Mouse (Mus musculus) liver, postnatal 0 days (tissue): ENCODE measurements around the gene Tm6sf1. TPM values are rescaled to one million over a fixed set of nuclear protein-coding genes. Genes with fewer than 3 reads are reported as not detected.

Experiments
- ATAC-seq: fragments of 200-750 bp; cut with Nextera tagmentation; 2 replicates; pipeline ENCODE4 v1.8.0; 2017; ENCODE audit warnings: mild to moderate bottlenecking, moderate library complexity
- DNase-seq: peaks from one replicate; pipeline ENCODE4 v3.0.0-alpha.2; 2016
- H3K27ac ChIP-seq: fragments of 300-500 bp; sonication (generic); 2 replicates; pipeline ENCODE4 v1.5.1; 2014; ENCODE audit warnings: antibody characterized with exemption, moderate library complexity, mild to moderate bottlenecking, low read depth
- H3K27me3 ChIP-seq: fragments of 300-500 bp; sonication (generic); 2 replicates; pipeline ENCODE4 v1.6.1; 2014; ENCODE audit warnings: low read length, control low read depth, mixed read lengths; ENCODE audit not compliant: insufficient read depth
- H3K36me3 ChIP-seq: fragments of 300-500 bp; sonication (generic); replicated peaks from 2 replicates; pipeline ENCODE4 v1.6.1; 2014; ENCODE audit warnings: mild to moderate bottlenecking, control low read depth, low read length, moderate library complexity, mixed read lengths; ENCODE audit not compliant: insufficient read depth
- H3K4me1 ChIP-seq: fragments of 300-500 bp; sonication (generic); 2 replicates; pipeline ENCODE4 v1.6.1; 2014; ENCODE audit warnings: antibody characterized with exemption, mild to moderate bottlenecking, control low read depth; ENCODE audit not compliant: insufficient read depth
- H3K4me2 ChIP-seq: fragments of 300-500 bp; sonication (generic); 2 replicates; pipeline ENCODE4 v1.6.1; 2014; ENCODE audit warnings: low read depth, mild to moderate bottlenecking, low read length, moderate library complexity, mixed read lengths
- H3K4me3 ChIP-seq: fragments of 300-500 bp; sonication (generic); 2 replicates; pipeline ENCODE4 v1.5.1; 2014; ENCODE audit warnings: low read depth, low read length
- H3K9ac ChIP-seq: fragments of 300-500 bp; sonication (generic); replicated peaks from 2 replicates; pipeline ENCODE4 v1.6.1; 2014; ENCODE audit warnings: mild to moderate bottlenecking, moderate library complexity
- H3K9me3 ChIP-seq: fragments of 300-500 bp; sonication (generic); 2 replicates; pipeline ENCODE4 v1.6.1; 2016; ENCODE audit warnings: mild to moderate bottlenecking, control low read depth, low read length, mixed read lengths
- CTCF ChIP-seq: sonication (generic); IDR thresholded peaks from 2 replicates; pipeline ENCODE4 v1.5.1; 2016; ENCODE audit warnings: antibody characterized with exemption, low read depth
- EP300 ChIP-seq: IDR thresholded peaks from 2 replicates; pipeline ENCODE4 v1.6.1; 2016; ENCODE audit warnings: antibody characterized with exemption, low read depth, mild to moderate bottlenecking
- WGBS: fragments of 180-500 bp; shearing (Covaris S2); extraction: QIAGEN DNeasy Blood & Tissue Kit; methylation state at CpG from one replicate; pipeline ENCODE4 v1.1.7; 2014; ENCODE audit not compliant: insufficient replicate concordance; 5-methylcytosine and 5-hydroxymethylcytosine counted together
- polyA plus RNA-seq: library from polyadenylated mRNA; unstranded; fragments of >200 nt; fragmentation: Nextera tagmentation; extraction: Ambion mirVana; gene quantifications from 2 replicates; pipeline ENCODE4 v1.2.1, GENCODE M21; 2015

Tm6sf1 gene
- polyA plus RNA-seq, result 8.7 and 9.0 TPM in 2 replicates

DNA sequence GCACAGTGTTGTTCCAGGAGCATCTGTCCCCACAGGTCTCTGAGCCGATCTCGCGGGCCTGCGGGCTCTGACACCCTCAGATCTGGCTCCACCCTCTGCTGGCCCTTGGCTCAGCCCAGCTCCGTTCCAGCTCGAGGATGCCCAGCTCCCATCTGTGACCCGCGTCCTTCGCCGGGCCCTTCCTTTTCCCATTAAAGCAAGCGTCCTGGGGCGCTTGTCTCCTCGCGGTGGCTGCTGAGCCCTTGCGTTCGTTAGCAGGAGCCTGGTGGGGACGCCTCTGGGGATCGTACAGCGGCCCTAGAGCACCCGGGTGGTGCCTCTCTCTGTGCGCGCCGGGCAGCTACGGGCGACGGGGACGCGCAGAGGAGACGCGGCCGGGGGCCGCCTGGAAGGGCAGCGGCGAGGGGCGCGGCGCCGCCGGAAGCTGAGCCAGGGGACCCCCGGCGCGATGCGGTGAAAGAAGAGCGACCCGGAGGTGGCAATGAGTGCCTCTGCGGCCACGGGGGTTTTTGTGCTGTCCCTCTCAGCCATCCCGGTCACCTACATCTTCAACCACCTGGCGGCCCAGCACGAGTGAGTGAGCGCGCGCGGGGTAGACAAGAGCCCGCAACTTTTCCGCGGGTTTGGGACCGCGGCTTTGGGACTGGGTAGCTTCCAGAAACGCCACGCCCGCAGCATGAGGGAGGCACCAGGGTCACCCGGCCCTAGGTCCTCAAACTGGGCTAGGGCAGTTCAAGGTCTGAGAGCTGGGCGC is at the start of gene Tm6sf1:
Gene Tm6sf1, plus strand, starts transcription at position 34 of the 754 bp plus-strand sequence.
- ATAC-seq, result peak; percentile 28

DNA sequence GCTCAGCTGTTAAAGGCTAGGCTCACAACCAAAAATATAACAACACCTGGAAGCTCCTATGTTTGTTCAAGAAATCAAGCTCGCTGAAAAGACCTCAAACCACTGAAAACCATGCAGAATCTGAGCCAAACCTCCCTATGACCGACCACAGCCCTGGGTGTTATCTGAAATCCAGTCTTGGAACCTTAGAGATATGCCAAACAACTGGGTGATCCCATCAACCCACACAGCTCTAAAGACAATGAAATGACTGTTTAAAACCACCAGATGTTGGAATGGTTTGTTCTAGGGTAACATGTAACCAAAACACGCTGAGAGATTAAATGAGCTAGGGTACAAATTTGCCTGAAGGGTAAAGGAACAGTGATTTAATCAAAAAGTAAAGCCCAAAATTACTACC is 33.9 kb upstream of the Tm6sf1 start:
- TF ChIP-seq EP300 (no peak), CTCF (no peak)
- Histone ChIP-seq H3K4me2 (no peak overlapping the region), H3K9me3 (no peaks in the 10 kb centered on the region), H3K9ac (no peak overlapping the region), H3K4me1 (peaks cover 29% of the 10 kb centered on the region), H3K4me3 (no peak overlapping the region), H3K27ac (no peak overlapping the region), H3K27me3 (no peaks in the 10 kb centered on the region), H3K36me3 (no peaks in the 10 kb centered on the region)
- DNase-seq (no peak), ATAC-seq (no peak)
- WGBS, result 60% methylated on average over 3 of the region's 3 CpGs

More for the DNA sequence above, at the start of gene Tm6sf1:
- H3K4me3 ChIP-seq, result peak within 1 kb of the TSS; percentile 56
- peak within 1 kb of the TSS; percentile 65 for H3K4me2 ChIP-seq
- peaks cover 31% of the 10 kb centered on the region for H3K4me1 ChIP-seq
- H3K36me3 ChIP-seq, result no peaks in the 10 kb centered on the region
- peaks cover 49% of the 10 kb centered on the region for H3K27me3 ChIP-seq
- under 1% methylated on average over 61 of the region's 64 CpGs for WGBS
- H3K9me3 ChIP-seq, result no peaks in the 10 kb centered on the region
- DNase-seq, result peak; percentile 47
- TF ChIP-seq EP300 (no peak), CTCF (no peak)
- H3K27ac ChIP-seq, result peak within 1 kb of the TSS; percentile 76
- peak within 1 kb of the TSS; percentile 63 for H3K9ac ChIP-seq

DNA sequence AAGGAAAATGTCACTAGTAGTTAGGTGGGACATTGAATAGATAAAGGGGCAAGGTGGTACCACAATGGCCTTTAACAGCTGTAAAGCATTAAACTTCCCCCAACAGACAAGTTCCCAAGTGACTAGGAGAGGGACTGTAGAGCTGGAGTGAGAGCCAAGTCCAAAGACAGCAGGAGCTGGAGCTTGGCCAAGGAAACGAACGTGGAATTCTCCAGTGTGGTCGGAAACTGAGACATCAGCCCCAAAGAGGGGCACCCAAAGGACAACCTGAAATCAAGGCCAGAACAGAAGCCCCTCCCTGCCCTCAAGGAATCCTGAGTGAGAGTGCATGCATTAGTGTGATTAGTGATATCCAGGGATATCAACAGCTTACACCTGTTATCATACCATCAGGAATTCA is 33.4 kb upstream of the Tm6sf1 start:
- H3K4me2 ChIP-seq, result no peak overlapping the region
- H3K4me1 ChIP-seq, result peaks cover 29% of the 10 kb centered on the region
- no peaks in the 10 kb centered on the region for H3K36me3 ChIP-seq
- H3K9ac ChIP-seq, result no peak overlapping the region
- WGBS, result 45% methylated on average over 3 of the region's 3 CpGs
- H3K27ac ChIP-seq, result no peak overlapping the region
- ATAC-seq (no peak), DNase-seq (no peak)
- H3K4me3 ChIP-seq, result no peak overlapping the region
- H3K27me3 ChIP-seq, result no peaks in the 10 kb centered on the region
- TF ChIP-seq EP300, result no peak
- no peak for TF ChIP-seq CTCF
- no peaks in the 10 kb centered on the region for H3K9me3 ChIP-seq

DNA sequence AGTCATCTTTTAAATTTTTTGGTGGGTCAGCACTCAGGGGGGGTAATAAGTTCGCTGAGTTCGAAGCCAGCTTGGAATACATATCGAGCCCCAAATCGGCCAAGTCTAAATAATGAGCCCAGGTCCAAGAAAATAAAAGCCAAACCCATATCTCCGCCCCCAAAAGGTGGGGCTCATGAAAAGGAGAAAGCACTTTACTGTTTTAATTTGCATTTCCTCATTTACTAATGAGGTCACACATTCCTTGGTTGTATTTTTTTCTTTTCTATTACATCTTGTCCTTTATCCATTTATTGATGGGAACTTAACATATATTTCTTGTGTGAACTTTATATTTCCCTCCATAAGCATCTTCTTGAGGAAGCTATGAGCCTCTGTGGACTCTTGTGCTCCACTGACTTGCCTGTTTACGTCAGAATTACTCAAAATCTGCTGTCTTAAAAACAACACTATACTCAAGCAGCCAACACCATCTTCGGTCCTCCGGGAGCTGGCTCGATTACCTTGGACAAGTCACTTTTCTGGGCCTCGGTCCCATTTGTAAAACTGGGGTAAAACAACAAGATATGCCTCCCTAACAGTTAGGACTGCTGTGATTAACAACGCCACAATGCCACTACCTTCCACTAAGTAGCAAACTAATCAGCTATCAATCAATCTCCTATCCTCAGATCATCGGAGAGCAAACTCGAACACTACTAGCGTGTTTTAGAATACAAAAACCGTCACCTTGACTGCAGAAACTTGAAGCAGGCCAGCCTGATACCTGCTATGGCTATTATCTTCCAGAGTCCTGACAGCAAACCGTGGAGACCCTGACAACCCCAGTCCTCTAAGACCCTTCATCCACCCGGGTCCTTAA is 30.8 kb upstream of the Tm6sf1 start:
- Histone ChIP-seq H3K9me3 (no peaks in the 10 kb centered on the region), H3K27ac (peak overlapping the region; percentile 95), H3K9ac (peak overlapping the region; percentile 89), H3K27me3 (no peaks in the 10 kb centered on the region), H3K36me3 (no peaks in the 10 kb centered on the region), H3K4me3 (peak overlapping the region; percentile 92), H3K4me1 (peaks cover 29% of the 10 kb centered on the region), H3K4me2 (peak overlapping the region; percentile 92)
- 14% methylated on average over 17 of the region's 17 CpGs for WGBS
- ATAC-seq (no peak), DNase-seq (no peak)
- TF ChIP-seq CTCF (no peak), EP300 (no peak)

GRCm38 (mm10) chr7:81828681-81829378 is 30.0 kb upstream of the Tm6sf1 start:
- H3K4me2 ChIP-seq, result peak overlapping the region; percentile 92
- no peaks in the 10 kb centered on the region for H3K27me3 ChIP-seq
- TF ChIP-seq EP300 (no peak), CTCF (no peak)
- H3K36me3 ChIP-seq, result no peaks in the 10 kb centered on the region
- H3K4me1 ChIP-seq, result peaks cover 29% of the 10 kb centered on the region
- peak; percentile 69 for DNase-seq
- peak overlapping the region; percentile 89 for H3K9ac ChIP-seq
- peak overlapping the region; percentile 92 for H3K4me3 ChIP-seq
- H3K9me3 ChIP-seq, result no peaks in the 10 kb centered on the region
- peak; percentile 69 for ATAC-seq
- H3K27ac ChIP-seq, result peak overlapping the region; percentile 95
- WGBS, result 0% methylated on average over 46 of the region's 91 CpGs
